Mouse (Mus musculus) embryonic facial prominence, embryonic 14.5 days (tissue): Measurements from ENCODE around the gene Klf16. TPM values are rescaled to one million over a fixed set of nuclear protein-coding genes. Genes with fewer than 3 reads are reported as not detected.

ENCODE experiments used
- ATAC-seq: fragments of 200-750 bp; cut with Nextera tagmentation; 2 replicates; pipeline ENCODE4 v1.8.0; 2017; ENCODE audit warnings: low read depth, moderate number of reproducible peaks, moderate TSS enrichment
- DNase-seq: peaks from one replicate; pipeline ENCODE4 v3.0.0-alpha.2; 2015; ENCODE audit warnings: low spot score
- H3K27ac ChIP-seq: fragments of 300-500 bp; sonication (generic); replicated peaks from 2 replicates; pipeline ENCODE4 v1.5.1; 2014; ENCODE audit warnings: low read depth, mild to moderate bottlenecking, low read length, moderate library complexity
- H3K27me3 ChIP-seq: fragments of 300-500 bp; sonication (generic); replicated peaks from 2 replicates; pipeline ENCODE4 v1.6.1; 2014; ENCODE audit warnings: low read length; ENCODE audit not compliant: control insufficient read depth, insufficient read depth
- H3K36me3 ChIP-seq: fragments of 300-500 bp; sonication (generic); 2 replicates; pipeline ENCODE4 v1.6.1; 2014; ENCODE audit warnings: low read length, mixed read lengths; ENCODE audit not compliant: control insufficient read depth, insufficient read depth
- H3K4me1 ChIP-seq: fragments of 300-500 bp; sonication (generic); 2 replicates; pipeline ENCODE4 v1.6.1; 2014; ENCODE audit warnings: antibody characterized with exemption, low read length; ENCODE audit not compliant: control insufficient read depth, insufficient read depth
- H3K4me2 ChIP-seq: fragments of 300-500 bp; sonication (generic); 2 replicates; pipeline ENCODE4 v1.6.1; 2014; ENCODE audit warnings: low read depth, mild to moderate bottlenecking, low read length, moderate library complexity, mixed read lengths
- H3K4me3 ChIP-seq: fragments of 300-500 bp; sonication (generic); 2 replicates; pipeline ENCODE4 v1.5.1; 2014; ENCODE audit warnings: low read depth, mild to moderate bottlenecking, low read length
- H3K9ac ChIP-seq: fragments of 300-500 bp; sonication (generic); 2 replicates; pipeline ENCODE4 v1.6.1; 2014; ENCODE audit warnings: low read depth, mild to moderate bottlenecking, low read length, moderate library complexity, mixed read lengths
- H3K9me3 ChIP-seq: fragments of 300-500 bp; sonication (generic); 2 replicates; pipeline ENCODE4 v1.6.1; 2016; ENCODE audit warnings: low read length; ENCODE audit not compliant: control insufficient read depth
- WGBS: fragments of 180-500 bp; shearing (Covaris S2); extraction: QIAGEN DNeasy Blood & Tissue Kit; methylation state at CpG from one replicate; pipeline ENCODE4 v1.1.7; 2014; 5-methylcytosine and 5-hydroxymethylcytosine counted together
- polyA plus RNA-seq: library from polyadenylated mRNA; unstranded; fragments of >200 nt; fragmentation: Nextera tagmentation; extraction: Ambion mirVana; gene quantifications from 2 replicates; pipeline ENCODE4 v1.2.1, GENCODE M21; 2014

Gene Klf16
- polyA plus RNA-seq, 1 experiment from 2014 or later = 9.7 TPM

GRCm38 (mm10) chr10:80620365-80620764 lies 43.2 kb upstream of the Klf16 start:
- no peak for ATAC-seq
- Histone ChIP-seq H3K4me1 (peaks cover 17% of the 10 kb centered on the region), H3K36me3 (peaks cover 5% of the 10 kb centered on the region; the same call in 1 of the 2 replicates), H3K27ac (no peak overlapping the region), H3K9me3 (no peaks in the 10 kb centered on the region), H3K9ac (no peak overlapping the region), H3K4me2 (no peak overlapping the region), H3K27me3 (no peaks in the 10 kb centered on the region), H3K4me3 (no peak overlapping the region)
- WGBS = 86% methylated on average over 9 of the region's 9 CpGs
- DNase-seq = no peak

GRCm38 (mm10) chr10:80619465-80620244 lies 42.5 kb upstream of the Klf16 start:
- H3K4me2 ChIP-seq = no peak overlapping the region
- H3K4me1 ChIP-seq = peaks cover 17% of the 10 kb centered on the region
- H3K27ac ChIP-seq = no peak overlapping the region
- H3K9me3 ChIP-seq = no peaks in the 10 kb centered on the region
- no peak overlapping the region for H3K4me3 ChIP-seq
- 39% methylated on average over 8 of the region's 8 CpGs for WGBS
- no peak for ATAC-seq
- H3K9ac ChIP-seq = no peak overlapping the region
- peaks cover 13% of the 10 kb centered on the region for H3K36me3 ChIP-seq
- H3K27me3 ChIP-seq = no peaks in the 10 kb centered on the region
- DNase-seq = no peak

GRCm38 (mm10) chr10:80618181-80618580 lies 41.1 kb upstream of the Klf16 start:
- Histone ChIP-seq H3K9me3 (no peaks in the 10 kb centered on the region), H3K4me3 (no peak overlapping the region), H3K27me3 (no peaks in the 10 kb centered on the region), H3K36me3 (peaks cover 23% of the 10 kb centered on the region), H3K4me1 (peaks cover 4% of the 10 kb centered on the region; the same call in 1 of the 2 replicates), H3K4me2 (no peak overlapping the region), H3K27ac (no peak overlapping the region), H3K9ac (no peak overlapping the region)
- peak; percentile 47 for DNase-seq
- ATAC-seq = no peak
- 62% methylated on average over 9 of the region's 9 CpGs for WGBS

- Histone ChIP-seq H3K4me2 (no peak overlapping the region), H3K27me3 (no peaks in the 10 kb centered on the region), H3K9ac (no peak overlapping the region), H3K4me1 (no peaks in the 10 kb centered on the region), H3K36me3 (peaks cover 38% of the 10 kb centered on the region), H3K27ac (no peak overlapping the region), H3K4me3 (no peak overlapping the region), H3K9me3 (no peaks in the 10 kb centered on the region)
- 91% methylated on average over 6 of the region's 6 CpGs for WGBS
- DNase-seq (no peak), ATAC-seq (no peak)
Measured at GRCm38 (mm10) chr10:80614351-80614750, 37.2 kb upstream of the Klf16 start.

GRCm38 (mm10) chr10:80613821-80614220 lies 36.7 kb upstream of the Klf16 start:
- WGBS = 86% methylated on average over 3 of the region's 3 CpGs
- H3K9me3 ChIP-seq = no peaks in the 10 kb centered on the region
- no peak overlapping the region for H3K27ac ChIP-seq
- no peaks in the 10 kb centered on the region for H3K4me1 ChIP-seq
- no peak overlapping the region for H3K9ac ChIP-seq
- DNase-seq (no peak), ATAC-seq (no peak)
- no peaks in the 10 kb centered on the region for H3K27me3 ChIP-seq
- no peak overlapping the region for H3K4me2 ChIP-seq
- peaks cover 43% of the 10 kb centered on the region for H3K36me3 ChIP-seq
- no peak overlapping the region for H3K4me3 ChIP-seq

GRCm38 (mm10) chr10:80611905-80612304 lies 34.8 kb upstream of the Klf16 start:
- Histone ChIP-seq H3K9ac (no peak overlapping the region), H3K27ac (no peak overlapping the region), H3K27me3 (no peaks in the 10 kb centered on the region), H3K4me2 (no peak overlapping the region), H3K4me3 (no peak overlapping the region), H3K36me3 (peaks cover 60% of the 10 kb centered on the region), H3K9me3 (no peaks in the 10 kb centered on the region), H3K4me1 (no peaks in the 10 kb centered on the region)
- no peak for ATAC-seq
- WGBS = 91% methylated on average over 3 of the region's 3 CpGs
- DNase-seq = no peak

- H3K9ac ChIP-seq = no peak overlapping the region
- ATAC-seq (no peak), DNase-seq (no peak)
- no peaks in the 10 kb centered on the region for H3K27me3 ChIP-seq
- H3K36me3 ChIP-seq = peaks cover 69% of the 10 kb centered on the region
- H3K9me3 ChIP-seq = no peaks in the 10 kb centered on the region
- H3K4me1 ChIP-seq = no peaks in the 10 kb centered on the region
- no peak overlapping the region for H3K27ac ChIP-seq
- H3K4me3 ChIP-seq = no peak overlapping the region
- WGBS = 69% methylated on average over 4 of the region's 4 CpGs
- no peak overlapping the region for H3K4me2 ChIP-seq
Measured at GRCm38 (mm10) chr10:80611024-80611423, 33.9 kb upstream of the Klf16 start.

GRCm38 (mm10) chr10:80610116-80610785 lies 33.1 kb upstream of the Klf16 start:
- DNase-seq = no peak
- no peak overlapping the region for H3K9ac ChIP-seq
- no peak overlapping the region for H3K27ac ChIP-seq
- H3K27me3 ChIP-seq = no peaks in the 10 kb centered on the region
- ATAC-seq = no peak
- H3K4me1 ChIP-seq = no peaks in the 10 kb centered on the region
- peaks cover 62% of the 10 kb centered on the region for H3K36me3 ChIP-seq
- no peak overlapping the region for H3K4me3 ChIP-seq
- 95% methylated on average over 8 of the region's 9 CpGs for WGBS
- no peak overlapping the region for H3K4me2 ChIP-seq
- H3K9me3 ChIP-seq = no peaks in the 10 kb centered on the region
